Mouse (Mus musculus): ENCODE measurements around the gene Selenoo. TPM values are rescaled to one million over a fixed set of nuclear protein-coding genes. Genes with fewer than 3 reads are reported as not detected.

Selenoo gene
- polyA plus RNA-seq, 1 experiment from 2014 or later: 24.7 TPM

DNA sequence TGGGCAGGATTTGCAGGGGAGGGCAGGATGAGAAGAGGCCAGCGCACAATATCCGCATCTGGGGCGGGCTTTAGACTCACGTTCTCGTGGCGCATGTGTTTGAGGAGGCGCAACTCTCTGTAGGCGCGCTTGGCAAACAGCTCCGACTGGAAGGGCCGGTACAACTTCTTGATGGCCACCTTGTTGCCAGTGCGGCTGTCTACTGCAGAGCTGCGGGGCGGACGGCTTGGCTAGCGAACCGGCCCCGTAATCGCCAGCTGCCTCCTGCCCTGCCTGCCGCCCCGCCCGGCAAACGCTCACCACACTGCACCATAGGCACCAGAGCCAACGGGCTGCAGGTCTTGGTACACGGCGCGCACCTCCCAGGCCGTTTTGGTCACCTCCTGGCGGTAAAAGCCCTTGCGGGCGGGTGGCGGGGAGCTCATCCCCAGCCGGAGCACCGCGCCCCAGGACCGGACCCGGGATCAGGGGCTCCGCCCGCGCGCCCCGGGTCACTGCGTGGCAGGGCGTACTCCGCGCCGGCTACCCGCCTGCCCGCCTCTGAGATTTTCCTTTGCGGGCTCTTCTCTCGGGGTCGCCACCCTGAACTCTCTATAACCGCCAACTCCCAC lies 51.3 kb downstream of the Selenoo start:
- DNase-seq (ENCODE audit: low spot score): peak; percentile 33
- Histone ChIP-seq H3K4me1 (ENCODE audit: control insufficient read depth, insufficient read depth, low read length) (peaks cover 11% of the 10 kb centered on the region), H3K9me3 (replicated peaks; ENCODE audit: control insufficient read depth, low read length) (no peaks in the 10 kb centered on the region), H3K27ac (ENCODE audit: low read depth, low read length) (no peak overlapping the region), H3K36me3 (ENCODE audit: control insufficient read depth, insufficient read depth, low read length) (peaks cover 25% of the 10 kb centered on the region), H3K27me3 (replicated peaks; ENCODE audit: control insufficient read depth, insufficient read depth, low read length) (no peaks in the 10 kb centered on the region), H3K4me2 (ENCODE audit: low read length) (peak overlapping the region; percentile 96), H3K4me3 (ENCODE audit: low read depth, low read length) (peak overlapping the region; percentile 47), H3K9ac (ENCODE audit: low read length) (peak overlapping the region; percentile 73)
- ATAC-seq: peak; percentile 47
- under 1% methylated on average over 45 of the region's 53 CpGs for WGBS

DNA sequence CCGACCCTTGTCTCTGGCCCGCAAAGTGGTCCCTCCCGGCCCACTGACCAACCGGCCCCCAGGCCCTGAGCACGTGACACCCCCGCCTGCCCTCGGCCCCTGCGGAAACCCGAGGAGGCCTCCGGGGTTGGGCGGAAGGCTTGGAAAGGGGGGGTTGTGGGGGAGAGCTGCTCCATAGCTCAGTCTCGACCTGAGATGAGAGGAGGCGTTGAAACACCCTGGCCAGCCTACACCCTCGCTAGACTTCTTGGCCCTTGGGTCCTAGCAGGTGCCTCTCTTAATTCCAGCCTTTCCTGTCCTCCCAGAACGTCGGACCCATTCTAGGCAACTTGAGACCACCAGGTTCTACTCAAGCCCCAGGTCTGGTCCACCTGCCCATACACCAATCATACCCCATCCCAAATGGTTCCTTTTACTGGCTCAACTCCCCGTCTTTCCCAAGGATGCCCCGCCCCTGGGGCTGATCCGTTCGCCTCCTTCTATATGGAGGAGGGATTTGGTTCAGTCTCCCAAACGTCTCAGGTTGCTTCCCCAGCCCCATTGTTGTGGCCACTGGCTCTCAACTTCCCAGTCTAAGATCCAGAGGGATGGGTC lies 51.9 kb downstream of the Selenoo start, which contains the start of gene Mapk12:
Gene Mapk12, minus strand, starts transcription at position 45 of the 594 bp plus-strand sequence.
- H3K4me3 ChIP-seq (ENCODE audit: low read depth, low read length): peak within 1 kb of the TSS; percentile 47
- no peak within 1 kb of the TSS for H3K27ac ChIP-seq (ENCODE audit: low read depth, low read length)
- ATAC-seq (peak; percentile 64), DNase-seq (ENCODE audit: low spot score) (peak; percentile 36)
- H3K4me2 ChIP-seq (ENCODE audit: low read length): peak within 1 kb of the TSS; percentile 96
- H3K9me3 ChIP-seq (replicated peaks; ENCODE audit: control insufficient read depth, low read length): no peaks in the 10 kb centered on the region
- peaks cover 30% of the 10 kb centered on the region for H3K36me3 ChIP-seq (ENCODE audit: control insufficient read depth, insufficient read depth, low read length)
- H3K9ac ChIP-seq (ENCODE audit: low read length): peak within 1 kb of the TSS; percentile 73
- H3K27me3 ChIP-seq (replicated peaks; ENCODE audit: control insufficient read depth, insufficient read depth, low read length): no peaks in the 10 kb centered on the region
- under 1% methylated on average over 21 of the region's 21 CpGs for WGBS
- peaks cover 11% of the 10 kb centered on the region for H3K4me1 ChIP-seq (ENCODE audit: control insufficient read depth, insufficient read depth, low read length)

DNA sequence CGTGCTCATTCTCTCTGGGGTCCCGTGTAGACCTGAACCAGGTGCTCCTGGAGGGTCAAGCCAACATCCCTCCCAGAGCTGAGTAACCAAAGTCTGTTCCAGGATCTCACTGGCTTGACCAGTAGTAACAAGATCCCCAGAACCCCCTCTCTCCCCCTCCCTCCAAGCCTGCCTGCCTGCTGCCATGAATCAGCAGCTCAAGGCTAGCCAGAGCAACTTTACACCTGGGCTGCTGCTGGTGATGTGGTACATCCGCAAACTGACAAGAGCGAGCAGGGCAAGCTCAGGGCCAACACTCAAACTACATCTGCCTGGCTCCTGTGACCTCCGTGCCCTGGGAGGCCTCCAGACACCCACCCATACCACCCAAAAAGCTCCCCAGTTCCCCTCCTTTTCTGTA lies 52.6 kb downstream of the Selenoo start:
- DNase-seq (ENCODE audit: low spot score): no peak
- Histone ChIP-seq H3K27me3 (replicated peaks; ENCODE audit: control insufficient read depth, insufficient read depth, low read length) (no peaks in the 10 kb centered on the region), H3K9ac (ENCODE audit: low read length) (no peak overlapping the region), H3K36me3 (ENCODE audit: control insufficient read depth, insufficient read depth, low read length) (peaks cover 33% of the 10 kb centered on the region), H3K9me3 (replicated peaks; ENCODE audit: control insufficient read depth, low read length) (no peaks in the 10 kb centered on the region), H3K4me2 (ENCODE audit: low read length) (peak overlapping the region; percentile 96; the same call in 1 of the 2 replicates), H3K4me1 (ENCODE audit: control insufficient read depth, insufficient read depth, low read length) (peaks cover 11% of the 10 kb centered on the region), H3K27ac (ENCODE audit: low read depth, low read length) (no peak overlapping the region), H3K4me3 (ENCODE audit: low read depth, low read length) (no peak overlapping the region)
- WGBS: 23% methylated on average over 5 of the region's 5 CpGs
- no peak for ATAC-seq

DNA sequence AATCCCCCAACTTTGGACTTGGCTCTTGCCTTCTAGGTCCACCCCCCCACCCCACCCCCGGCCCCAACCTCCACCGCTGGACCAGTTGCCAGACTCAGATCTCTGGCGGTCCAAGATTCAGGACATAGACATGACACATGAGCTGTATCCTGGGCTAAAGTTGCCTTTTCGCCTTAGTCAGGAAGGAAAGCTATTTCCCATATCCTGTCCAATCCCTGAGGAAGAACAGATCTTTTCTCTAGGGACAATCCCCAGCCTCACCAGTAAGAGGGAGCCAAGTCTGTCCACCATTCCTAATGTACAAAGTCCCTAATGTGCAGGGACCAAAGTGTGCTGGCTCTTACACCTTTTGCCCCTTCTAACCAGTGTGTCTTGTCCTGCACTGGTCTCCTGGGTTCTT lies 53.0 kb downstream of the Selenoo start:
- DNase-seq (ENCODE audit: low spot score) (no peak), ATAC-seq (no peak)
- Histone ChIP-seq H3K4me2 (ENCODE audit: low read length) (no peak overlapping the region), H3K27ac (ENCODE audit: low read depth, low read length) (no peak overlapping the region), H3K9me3 (replicated peaks; ENCODE audit: control insufficient read depth, low read length) (no peaks in the 10 kb centered on the region), H3K27me3 (replicated peaks; ENCODE audit: control insufficient read depth, insufficient read depth, low read length) (no peaks in the 10 kb centered on the region), H3K9ac (ENCODE audit: low read length) (no peak overlapping the region), H3K4me3 (ENCODE audit: low read depth, low read length) (no peak overlapping the region), H3K36me3 (ENCODE audit: control insufficient read depth, insufficient read depth, low read length) (peaks cover 33% of the 10 kb centered on the region), H3K4me1 (ENCODE audit: control insufficient read depth, insufficient read depth, low read length) (peaks cover 11% of the 10 kb centered on the region)
- 80% methylated on average over 4 of the region's 4 CpGs for WGBS

DNA sequence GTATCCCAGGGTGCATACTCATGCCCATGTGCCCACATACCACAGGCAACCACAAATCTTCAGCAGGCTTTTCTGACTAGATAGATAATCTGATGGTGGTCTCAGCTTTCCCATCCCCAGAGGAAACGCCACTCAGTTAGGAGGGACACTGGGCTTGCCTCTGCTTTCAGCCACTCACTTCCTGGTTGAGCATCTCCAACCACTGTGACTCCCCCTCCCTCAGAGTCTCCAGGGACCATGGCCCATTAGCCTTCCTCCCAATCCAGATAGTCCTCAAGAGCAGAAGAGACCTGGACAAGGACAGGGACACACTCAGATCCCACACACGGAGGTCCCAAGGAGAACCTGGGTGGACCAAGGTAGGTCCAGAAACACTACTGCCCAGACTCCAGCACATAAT lies 54.2 kb downstream of the Selenoo start:
- H3K36me3 ChIP-seq (ENCODE audit: control insufficient read depth, insufficient read depth, low read length): peaks cover 33% of the 10 kb centered on the region
- no peak overlapping the region for H3K9ac ChIP-seq (ENCODE audit: low read length)
- no peak overlapping the region for H3K4me2 ChIP-seq (ENCODE audit: low read length)
- 83% methylated on average over 2 of the region's 2 CpGs for WGBS
- peaks cover 24% of the 10 kb centered on the region for H3K4me1 ChIP-seq (ENCODE audit: control insufficient read depth, insufficient read depth, low read length)
- no peaks in the 10 kb centered on the region for H3K27me3 ChIP-seq (replicated peaks; ENCODE audit: control insufficient read depth, insufficient read depth, low read length)
- no peak for ATAC-seq
- H3K9me3 ChIP-seq (replicated peaks; ENCODE audit: control insufficient read depth, low read length): no peaks in the 10 kb centered on the region
- no peak for DNase-seq (ENCODE audit: low spot score)
- H3K27ac ChIP-seq (ENCODE audit: low read depth, low read length): no peak overlapping the region
- H3K4me3 ChIP-seq (ENCODE audit: low read depth, low read length): no peak overlapping the region

DNA sequence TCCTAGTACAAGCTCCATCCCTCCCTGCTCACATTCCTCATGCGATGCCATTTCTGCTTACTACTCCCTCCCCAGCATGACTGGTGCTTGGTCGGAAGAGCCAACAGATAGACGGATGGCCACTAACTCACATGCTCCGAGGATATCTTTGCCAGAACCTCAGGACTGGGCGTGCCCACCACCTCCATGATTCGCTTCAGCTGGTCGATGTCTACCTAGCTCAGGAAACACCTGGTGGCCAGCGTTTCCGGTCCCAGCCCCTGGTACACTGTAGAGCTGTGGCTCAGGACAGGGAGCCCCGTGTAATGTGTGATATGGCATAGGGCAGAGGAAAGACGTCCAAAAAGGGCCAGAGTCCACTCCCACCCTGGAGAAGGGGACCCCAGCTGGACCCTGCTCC lies 56.1 kb downstream of the Selenoo start:
- Histone ChIP-seq H3K27ac (ENCODE audit: low read depth, low read length) (no peak overlapping the region), H3K27me3 (replicated peaks; ENCODE audit: control insufficient read depth, insufficient read depth, low read length) (no peaks in the 10 kb centered on the region), H3K36me3 (ENCODE audit: control insufficient read depth, insufficient read depth, low read length) (peaks cover 33% of the 10 kb centered on the region), H3K4me3 (ENCODE audit: low read depth, low read length) (no peak overlapping the region), H3K4me1 (ENCODE audit: control insufficient read depth, insufficient read depth, low read length) (peaks cover 26% of the 10 kb centered on the region), H3K9me3 (replicated peaks; ENCODE audit: control insufficient read depth, low read length) (no peaks in the 10 kb centered on the region), H3K4me2 (ENCODE audit: low read length) (no peak overlapping the region), H3K9ac (ENCODE audit: low read length) (no peak overlapping the region)
- ATAC-seq: no peak
- 97% methylated on average over 11 of the region's 11 CpGs for WGBS
- DNase-seq (ENCODE audit: low spot score): no peak

DNA sequence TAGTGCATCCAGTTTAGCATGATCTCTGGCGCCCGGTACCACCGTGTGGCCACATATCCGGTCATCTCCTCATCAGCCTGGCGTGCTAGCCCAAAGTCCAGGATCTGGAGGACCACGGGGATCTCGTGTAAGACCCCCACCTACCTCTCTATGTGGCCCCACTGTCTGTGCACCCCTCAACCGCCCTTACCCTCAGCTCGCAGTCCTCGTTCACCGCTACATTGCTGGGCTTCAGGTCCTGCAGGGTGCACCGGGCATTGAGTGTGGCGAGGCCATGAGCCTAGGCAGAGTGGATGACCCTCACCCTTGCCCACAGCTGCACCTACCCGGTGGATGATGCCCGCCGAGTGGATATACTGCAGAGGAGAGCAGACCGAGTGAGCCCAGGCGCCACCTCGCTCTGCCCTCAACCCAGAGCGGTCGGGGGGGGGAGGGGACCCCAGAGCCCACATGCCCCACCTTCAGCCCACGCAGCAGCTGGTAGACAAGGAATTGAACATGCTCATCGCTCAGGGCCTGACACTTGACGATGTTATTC lies 57.0 kb downstream of the Selenoo start:
- H3K27me3 ChIP-seq (replicated peaks; ENCODE audit: control insufficient read depth, insufficient read depth, low read length): no peaks in the 10 kb centered on the region
- H3K4me1 ChIP-seq (ENCODE audit: control insufficient read depth, insufficient read depth, low read length): peaks cover 22% of the 10 kb centered on the region
- 0 out of 2 replicates have a peak overlapping the region, but pooled peaks have one; percentile 7 for H3K9ac ChIP-seq (ENCODE audit: low read length)
- DNase-seq (ENCODE audit: low spot score): no peak
- no peaks in the 10 kb centered on the region for H3K9me3 ChIP-seq (replicated peaks; ENCODE audit: control insufficient read depth, low read length)
- peak overlapping the region; percentile 82 for H3K4me2 ChIP-seq (ENCODE audit: low read length)
- H3K4me3 ChIP-seq (ENCODE audit: low read depth, low read length): peak overlapping the region; percentile 74
- WGBS: 82% methylated on average over 24 of the region's 24 CpGs
- no peak for ATAC-seq
- H3K27ac ChIP-seq (ENCODE audit: low read depth, low read length): no peak overlapping the region
- H3K36me3 ChIP-seq (ENCODE audit: control insufficient read depth, insufficient read depth, low read length): peaks cover 33% of the 10 kb centered on the region

DNA sequence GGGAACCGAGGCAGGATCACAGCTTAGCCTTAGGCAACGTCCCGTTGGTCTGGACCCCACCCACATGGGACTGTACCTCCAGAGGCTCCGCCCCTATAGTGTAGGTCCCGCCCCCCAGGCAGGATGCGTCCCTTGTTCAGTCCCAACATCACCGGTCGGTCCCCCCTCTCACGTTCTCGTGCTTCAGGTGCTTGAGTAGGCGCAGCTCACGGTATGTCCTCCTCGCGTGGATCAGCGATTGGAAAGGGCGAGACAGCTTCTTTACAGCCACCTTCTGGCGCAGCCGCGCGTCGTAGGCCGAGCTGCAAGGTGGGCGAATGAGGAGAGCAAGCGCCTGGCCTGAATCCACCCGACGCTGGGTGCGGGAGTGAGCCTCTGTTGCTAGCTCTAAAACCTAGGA lies 57.7 kb downstream of the Selenoo start:
- Histone ChIP-seq H3K4me2 (ENCODE audit: low read length) (peak overlapping the region; percentile 82), H3K4me3 (ENCODE audit: low read depth, low read length) (peak overlapping the region; percentile 74), H3K27me3 (replicated peaks; ENCODE audit: control insufficient read depth, insufficient read depth, low read length) (no peaks in the 10 kb centered on the region), H3K9ac (ENCODE audit: low read length) (peak overlapping the region; percentile 66), H3K36me3 (ENCODE audit: control insufficient read depth, insufficient read depth, low read length) (peaks cover 33% of the 10 kb centered on the region), H3K4me1 (ENCODE audit: control insufficient read depth, insufficient read depth, low read length) (peaks cover 21% of the 10 kb centered on the region), H3K27ac (ENCODE audit: low read depth, low read length) (peak overlapping the region; percentile 63), H3K9me3 (replicated peaks; ENCODE audit: control insufficient read depth, low read length) (no peaks in the 10 kb centered on the region)
- DNase-seq (ENCODE audit: low spot score) (peak; percentile 62), ATAC-seq (peak; percentile 14; the same call in 1 of the 2 replicates)
- 3% methylated on average over 27 of the region's 27 CpGs for WGBS

DNA sequence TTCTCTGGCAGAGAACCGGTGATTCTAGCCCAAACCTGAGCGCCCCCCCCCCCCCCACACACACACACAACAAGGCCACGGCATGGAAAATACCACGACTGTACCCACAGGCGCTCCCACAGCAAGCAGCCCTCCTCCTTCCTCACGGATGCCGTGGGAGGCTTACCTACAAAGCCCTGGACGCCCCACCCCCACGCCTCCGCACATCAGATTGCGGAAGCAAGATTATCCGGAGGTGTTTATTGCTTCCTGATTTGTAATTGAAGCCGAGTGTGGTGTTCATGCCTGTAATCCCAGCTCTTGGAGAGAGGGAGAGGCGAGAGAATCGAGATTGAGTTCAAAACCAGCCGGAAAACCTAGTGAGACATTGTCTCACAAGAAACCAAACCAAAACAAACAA lies 58.1 kb downstream of the Selenoo start:
- ATAC-seq: no peak
- peak overlapping the region; percentile 74 for H3K4me3 ChIP-seq (ENCODE audit: low read depth, low read length)
- peak overlapping the region; percentile 82 for H3K4me2 ChIP-seq (ENCODE audit: low read length)
- H3K27me3 ChIP-seq (replicated peaks; ENCODE audit: control insufficient read depth, insufficient read depth, low read length): no peaks in the 10 kb centered on the region
- no peaks in the 10 kb centered on the region for H3K9me3 ChIP-seq (replicated peaks; ENCODE audit: control insufficient read depth, low read length)
- H3K36me3 ChIP-seq (ENCODE audit: control insufficient read depth, insufficient read depth, low read length): peaks cover 33% of the 10 kb centered on the region
- peaks cover 22% of the 10 kb centered on the region for H3K4me1 ChIP-seq (ENCODE audit: control insufficient read depth, insufficient read depth, low read length)
- peak overlapping the region; percentile 66 for H3K9ac ChIP-seq (ENCODE audit: low read length)
- DNase-seq (ENCODE audit: low spot score): peak; percentile 42
- WGBS: 10% methylated on average over 16 of the region's 16 CpGs
- H3K27ac ChIP-seq (ENCODE audit: low read depth, low read length): peak overlapping the region; percentile 63

Measured in forebrain, embryonic 14.5 days (tissue).